Mouse (Mus musculus) urinary bladder, postnatal 14 days (tissue): Measurements from ENCODE around the gene Bbs9.

Experiments used
- DNase-seq: peaks from one replicate; pipeline ENCODE4 v3.0.0; 2021; ENCODE audit warnings: low spot score

Gene Bbs9

DNA sequence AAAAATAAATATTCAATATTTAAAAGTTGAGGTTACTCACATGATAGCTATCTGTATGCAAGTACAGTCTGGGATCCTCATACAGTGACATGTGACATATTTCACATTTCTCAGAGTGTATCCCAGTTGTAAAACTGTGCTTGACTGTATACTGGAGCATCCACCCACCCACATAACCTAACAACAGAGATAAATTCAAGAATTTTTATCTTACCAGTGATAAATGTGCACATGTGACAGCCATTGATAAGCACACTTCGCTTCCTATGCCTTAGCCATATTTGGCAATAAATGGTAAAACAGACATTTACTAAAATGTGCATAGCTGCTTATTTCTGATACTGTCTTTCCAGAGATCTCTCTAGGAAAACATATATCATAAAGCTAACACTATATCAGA, 330.5 kb downstream of the Bbs9 start:
- DNase-seq: no peak

DNA sequence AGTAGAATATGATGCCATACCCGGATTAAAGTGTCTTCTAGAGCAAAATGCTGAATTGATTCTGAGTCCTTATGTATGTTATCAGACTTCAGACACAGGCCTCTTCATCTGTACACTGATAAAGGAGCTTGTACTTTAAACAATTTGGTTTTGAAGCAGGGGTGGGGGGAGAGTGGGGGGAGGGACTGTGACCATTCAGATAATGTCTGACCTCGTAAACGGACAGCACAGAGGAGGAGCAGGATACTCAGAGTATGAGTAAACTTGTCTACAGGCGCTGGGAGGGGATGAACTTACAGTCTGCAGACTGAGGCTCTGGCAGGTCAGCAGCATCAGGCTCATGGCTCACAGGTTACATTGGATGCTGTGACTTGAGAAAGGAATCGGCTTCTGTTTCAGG, 331.0 kb downstream of the Bbs9 start:
- no peak for DNase-seq

- no peak for DNase-seq
Measured at GRCm38 (mm10) chr9:22807693-22808092, 332.2 kb downstream of the Bbs9 start.

DNA sequence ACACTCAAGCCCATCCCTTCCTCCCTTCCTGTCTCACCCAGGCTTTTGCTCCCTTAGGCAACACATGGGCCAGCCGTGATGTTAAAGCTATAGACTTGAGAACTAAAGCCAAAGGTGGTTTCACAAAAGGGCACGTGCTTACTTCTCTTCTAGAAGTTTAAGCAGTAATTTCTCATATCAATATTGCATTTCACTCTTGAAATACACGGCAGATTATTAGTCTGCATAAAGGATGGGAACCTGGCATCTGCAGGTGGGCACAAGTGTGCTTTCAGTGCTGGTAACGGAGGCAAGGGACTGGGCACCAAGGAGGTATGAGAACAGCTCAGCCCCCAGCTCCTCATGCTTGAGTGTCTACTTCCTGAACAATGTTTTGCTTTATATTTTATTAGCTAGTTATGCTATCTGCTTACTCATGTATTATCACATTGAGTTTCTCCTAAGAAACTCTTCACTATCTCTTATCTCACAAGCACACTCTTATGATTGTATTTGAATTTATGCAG, 334.2 kb downstream of the Bbs9 start:
- DNase-seq: no peak

GRCm38 (mm10) chr9:22810454-22810853, 334.9 kb downstream of the Bbs9 start:
- DNase-seq: no peak

DNA sequence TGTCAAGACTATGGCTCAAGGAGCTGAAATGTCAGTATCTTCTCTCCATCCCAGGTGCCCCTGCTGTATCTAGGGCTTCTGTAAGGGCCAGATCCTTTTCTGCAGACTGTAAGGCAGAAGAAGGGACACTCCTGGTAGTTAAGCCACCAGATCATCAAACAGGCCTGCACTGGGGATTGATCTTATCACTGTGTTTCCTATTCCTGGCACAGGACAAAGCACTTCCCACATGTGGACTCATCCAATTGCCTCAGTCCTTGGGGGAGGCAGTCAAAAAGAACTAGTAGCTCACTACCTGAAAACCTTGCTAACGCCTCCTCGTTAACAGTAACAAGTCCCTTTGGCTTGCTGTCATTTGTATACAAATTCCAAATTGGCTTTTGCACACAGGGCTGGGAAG, 336.4 kb downstream of the Bbs9 start:
- DNase-seq: no peak

DNA sequence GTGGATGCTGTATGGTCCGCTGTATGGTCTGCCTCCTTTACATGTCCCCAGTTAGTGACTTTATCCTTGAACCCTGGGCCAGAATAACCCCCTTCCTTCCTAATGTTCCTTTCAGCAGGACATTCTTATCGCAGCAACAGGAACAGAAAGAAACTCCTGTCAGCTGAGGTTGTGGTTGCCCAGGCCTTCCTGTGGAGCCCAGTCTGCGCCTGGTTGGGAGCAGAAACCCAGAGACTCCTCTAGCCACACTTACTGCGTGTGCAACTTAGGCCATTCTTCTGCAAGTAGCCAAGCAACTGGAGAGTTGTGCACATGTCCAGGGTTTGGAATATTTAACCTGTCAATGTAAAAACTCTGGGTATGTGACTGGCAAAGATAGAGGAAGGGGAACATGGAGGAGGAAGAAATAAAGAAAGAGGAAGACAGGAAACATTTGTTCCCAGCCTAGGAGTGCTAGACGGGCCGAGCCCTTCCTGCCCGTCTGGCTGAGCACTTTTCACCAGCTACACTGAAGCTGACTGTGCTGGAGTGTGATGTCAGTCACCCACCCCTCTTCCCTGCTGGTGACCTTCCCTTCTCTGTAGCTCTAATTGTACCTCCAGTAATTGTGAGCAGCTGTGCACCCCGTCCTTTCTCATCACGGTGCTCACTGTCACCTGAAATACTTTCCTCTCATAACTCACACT, 339.0 kb downstream of the Bbs9 start:
- no peak for DNase-seq

- no peak for DNase-seq
Measured at GRCm38 (mm10) chr9:22815093-22815458, 339.6 kb downstream of the Bbs9 start.

DNA sequence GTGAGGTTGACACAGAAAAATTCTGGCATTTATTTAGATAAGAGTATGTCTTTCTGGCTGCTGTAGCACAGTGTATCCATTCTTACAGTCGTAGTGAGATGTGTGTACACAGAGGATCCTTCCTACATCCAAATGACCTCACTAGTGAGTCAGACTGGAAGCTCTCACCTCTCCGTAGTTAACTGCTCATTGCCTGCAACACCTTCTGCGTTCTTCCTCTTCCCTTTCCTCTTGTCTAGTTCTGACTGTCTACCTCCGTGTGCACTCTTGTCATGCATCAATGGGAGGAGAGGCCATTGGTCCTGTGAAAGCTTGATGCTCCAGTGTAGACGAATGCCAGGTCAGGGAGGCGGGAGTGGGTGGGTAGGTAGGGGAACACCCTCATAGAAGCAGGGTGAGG, 344.0 kb downstream of the Bbs9 start:
- DNase-seq: no peak

- DNase-seq: no peak
Measured at GRCm38 (mm10) chr9:22820646-22821185, 345.2 kb downstream of the Bbs9 start.

DNA sequence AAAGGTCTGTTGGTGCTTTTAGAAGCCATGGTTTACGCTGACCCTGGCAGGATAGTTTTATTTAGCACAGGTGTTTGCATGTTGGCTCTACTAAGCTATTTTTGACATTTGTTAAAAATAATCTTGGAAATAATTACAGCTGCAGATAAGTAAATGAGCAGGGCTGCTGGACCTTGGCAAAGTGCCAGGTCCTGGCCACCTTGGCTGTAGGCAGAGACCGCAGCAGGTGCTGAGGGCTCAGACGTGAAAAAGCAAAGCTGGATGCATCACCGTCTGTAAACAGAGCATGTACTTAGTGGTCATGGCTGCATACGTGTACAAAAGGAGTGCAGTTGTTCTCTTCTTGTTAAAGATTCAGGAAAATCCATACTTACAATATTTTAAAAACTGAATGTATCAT, 347.3 kb downstream of the Bbs9 start:
- DNase-seq: no peak

- no peak for DNase-seq
Measured at GRCm38 (mm10) chr9:22823856-22824255, 348.3 kb downstream of the Bbs9 start.

DNA sequence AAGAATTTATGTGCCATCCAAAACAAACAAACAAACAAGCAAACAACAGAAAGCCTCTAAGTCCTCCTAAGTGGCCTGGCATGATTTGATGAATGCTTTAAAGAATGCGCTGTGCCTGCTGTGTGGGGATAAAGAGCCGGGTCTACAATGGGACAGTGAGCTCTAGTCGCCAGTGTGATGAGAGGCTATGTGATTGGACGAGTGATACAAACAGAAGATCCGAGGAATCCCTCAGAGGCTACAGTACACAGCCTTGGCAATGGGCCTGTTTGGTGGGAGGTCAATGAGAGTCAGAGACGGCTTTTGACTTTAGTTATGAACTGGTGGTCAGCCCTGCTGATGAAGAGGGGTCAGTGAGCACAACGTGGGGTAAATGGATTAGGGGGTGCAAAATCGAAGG, 349.4 kb downstream of the Bbs9 start:
- DNase-seq: no peak

DNA sequence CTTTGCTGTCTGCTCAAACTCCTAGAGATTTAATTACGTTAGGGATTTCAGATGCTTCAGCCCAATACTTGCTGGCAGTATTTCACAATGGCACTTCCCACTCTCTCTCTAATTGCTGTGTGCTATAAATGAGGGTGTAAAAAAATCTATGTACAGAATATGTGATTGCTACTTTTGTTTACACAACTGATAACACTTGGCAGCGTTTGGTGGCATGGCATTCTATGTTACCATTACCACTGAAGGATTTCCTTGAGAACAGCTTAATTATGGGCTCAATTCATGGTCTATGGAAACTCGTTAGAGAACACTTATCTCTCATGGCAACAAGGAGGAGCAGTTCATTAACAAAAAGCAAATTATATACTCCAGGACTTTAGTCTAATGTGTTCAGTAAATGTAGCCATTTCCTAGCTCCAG, 351.1 kb downstream of the Bbs9 start:
- DNase-seq: no peak

GRCm38 (mm10) chr9:22827176-22827770, 351.8 kb downstream of the Bbs9 start:
- no peak for DNase-seq

DNA sequence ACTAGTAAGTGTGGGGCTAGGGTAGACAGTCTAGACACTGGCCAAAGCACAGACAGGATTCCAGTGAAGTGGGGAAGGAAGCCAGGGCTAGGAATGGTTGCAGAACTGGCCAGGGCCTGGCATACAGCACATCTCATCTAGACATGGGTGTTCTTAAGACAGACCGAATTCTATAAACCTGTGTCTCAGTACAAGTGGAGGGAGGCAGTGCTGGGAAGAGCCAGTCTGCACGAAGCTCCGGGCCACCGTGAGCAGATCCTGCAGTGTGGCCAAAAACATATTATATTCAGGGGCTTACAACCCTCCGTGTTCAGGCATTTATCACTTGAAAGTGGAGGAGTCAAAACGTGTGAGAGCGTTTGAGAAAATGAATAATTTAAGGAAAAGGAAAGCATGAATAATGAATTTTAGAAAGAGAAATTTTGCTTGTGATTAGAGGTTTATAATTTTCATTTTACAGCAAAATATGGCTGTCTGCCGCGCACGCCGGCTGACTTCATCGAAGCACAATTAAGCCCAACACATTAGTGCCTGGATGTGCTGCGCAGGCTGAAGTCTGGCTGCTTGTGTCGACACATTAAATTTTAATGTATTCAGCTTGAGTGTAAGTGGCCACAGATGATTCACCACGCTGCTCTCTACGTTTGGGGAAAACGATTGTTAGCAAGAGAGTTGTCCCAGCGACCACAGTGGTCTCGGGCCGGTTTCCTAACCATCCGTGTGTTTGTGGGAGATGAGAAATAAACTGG, 353.9 kb downstream of the Bbs9 start:
- DNase-seq: no peak

GRCm38 (mm10) chr9:22834994-22835512, 359.5 kb downstream of the Bbs9 start:
- no peak for DNase-seq

DNA sequence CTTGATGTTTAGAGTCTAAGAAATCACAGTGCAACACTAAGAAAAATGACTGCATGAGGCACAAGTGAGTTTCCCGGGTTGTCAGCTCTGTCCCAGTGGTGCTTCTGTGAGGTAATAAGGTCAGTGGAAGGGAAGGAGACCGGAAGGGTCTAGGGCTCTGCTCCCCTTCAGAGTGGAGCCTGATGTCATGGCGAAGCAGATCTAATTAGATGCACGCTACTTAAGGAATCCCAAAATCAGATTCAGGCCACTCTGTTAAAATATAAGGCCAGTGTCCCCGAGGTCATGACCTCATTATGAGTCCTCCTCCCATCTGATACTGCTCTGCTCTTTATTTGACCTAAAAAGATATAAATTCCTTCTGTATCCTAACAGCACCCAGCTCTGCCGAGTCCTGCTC, 361.5 kb downstream of the Bbs9 start:
- no peak for DNase-seq

DNA sequence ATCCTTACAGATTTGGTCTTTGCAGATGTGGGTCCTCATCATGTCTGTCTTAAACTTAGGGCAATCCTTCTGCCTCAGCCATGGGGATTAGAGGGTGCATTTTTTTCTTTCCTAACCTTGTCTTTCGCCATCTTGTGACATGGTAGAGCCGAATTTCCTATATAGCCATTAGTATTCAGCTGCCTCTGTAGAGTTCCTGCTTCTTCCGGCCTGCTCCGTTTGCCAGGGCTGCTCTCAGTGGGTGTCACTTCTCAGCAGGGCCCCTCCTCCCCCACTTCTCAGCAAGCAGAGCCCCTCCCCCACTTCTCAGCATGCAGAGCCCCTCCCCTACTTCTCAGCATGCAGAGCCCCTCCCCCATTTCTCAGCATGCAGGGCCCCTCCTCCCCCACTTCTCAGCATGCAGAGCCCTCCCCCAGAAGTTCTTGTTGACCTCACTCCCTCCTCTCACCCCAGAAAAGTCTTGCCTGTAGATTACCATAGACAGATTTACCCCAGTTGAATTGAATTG, 362.2 kb downstream of the Bbs9 start:
- no peak for DNase-seq

DNA sequence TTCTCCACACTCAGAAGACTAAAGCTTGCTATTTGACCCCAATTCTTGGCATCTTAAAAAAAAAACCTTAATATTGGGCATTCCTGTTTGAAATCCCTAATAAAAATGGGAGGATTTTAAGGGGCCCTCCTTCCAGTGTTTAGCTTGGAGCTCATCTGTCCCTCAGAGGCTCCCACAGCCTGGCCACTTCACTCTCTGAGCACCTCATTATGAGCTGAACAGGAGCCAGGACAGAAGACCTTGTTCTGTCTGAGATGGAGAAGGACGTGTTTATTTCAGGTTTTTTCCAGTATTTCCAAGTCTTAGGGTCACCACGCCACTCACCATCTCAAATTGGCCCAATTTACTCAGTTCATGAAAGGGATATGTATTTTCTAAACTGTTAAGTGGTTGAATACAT, 370.5 kb downstream of the Bbs9 start:
- no peak for DNase-seq

DNA sequence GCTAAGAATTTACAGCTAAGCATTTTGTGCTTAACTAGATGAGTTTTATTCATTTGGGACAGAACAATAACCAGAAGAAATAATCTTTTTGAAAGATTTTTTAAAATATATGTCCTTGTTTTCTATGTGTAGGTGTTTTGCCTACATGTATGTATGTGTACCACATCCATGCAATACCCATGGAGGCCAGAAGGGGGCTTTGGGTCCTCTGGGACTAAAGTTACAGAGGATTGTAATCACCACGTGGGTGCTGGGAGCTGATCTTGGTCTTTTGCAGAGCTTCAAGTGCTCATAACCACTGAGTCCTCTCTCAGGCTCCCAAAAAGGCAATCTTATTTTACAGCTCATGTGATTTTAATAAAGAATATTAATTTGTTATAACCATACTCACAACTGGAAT, 371.3 kb downstream of the Bbs9 start:
- no peak for DNase-seq

DNA sequence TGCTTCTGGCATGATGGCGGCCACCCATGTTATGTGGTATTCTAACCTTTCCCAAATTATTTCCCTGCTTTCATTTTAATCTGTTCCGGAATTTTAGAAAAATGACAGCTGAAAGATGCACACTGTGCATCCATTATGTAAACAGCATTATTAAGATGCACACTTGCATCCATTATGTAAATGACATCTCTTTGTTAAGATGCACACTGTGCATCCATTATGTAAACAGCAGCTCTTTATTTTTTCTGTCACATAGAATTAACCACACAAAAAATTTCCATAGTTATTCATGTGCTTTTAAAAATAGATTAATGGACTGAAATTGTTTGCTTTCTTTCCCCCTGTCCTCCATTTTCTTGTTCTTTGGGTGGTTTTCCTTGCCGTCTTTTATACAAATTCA, 373.3 kb downstream of the Bbs9 start:
- no peak for DNase-seq

- no peak for DNase-seq
Measured at GRCm38 (mm10) chr9:22849212-22849611, 373.7 kb downstream of the Bbs9 start.
